Mouse (Mus musculus): ENCODE data around the gene Brca1.

DNA sequence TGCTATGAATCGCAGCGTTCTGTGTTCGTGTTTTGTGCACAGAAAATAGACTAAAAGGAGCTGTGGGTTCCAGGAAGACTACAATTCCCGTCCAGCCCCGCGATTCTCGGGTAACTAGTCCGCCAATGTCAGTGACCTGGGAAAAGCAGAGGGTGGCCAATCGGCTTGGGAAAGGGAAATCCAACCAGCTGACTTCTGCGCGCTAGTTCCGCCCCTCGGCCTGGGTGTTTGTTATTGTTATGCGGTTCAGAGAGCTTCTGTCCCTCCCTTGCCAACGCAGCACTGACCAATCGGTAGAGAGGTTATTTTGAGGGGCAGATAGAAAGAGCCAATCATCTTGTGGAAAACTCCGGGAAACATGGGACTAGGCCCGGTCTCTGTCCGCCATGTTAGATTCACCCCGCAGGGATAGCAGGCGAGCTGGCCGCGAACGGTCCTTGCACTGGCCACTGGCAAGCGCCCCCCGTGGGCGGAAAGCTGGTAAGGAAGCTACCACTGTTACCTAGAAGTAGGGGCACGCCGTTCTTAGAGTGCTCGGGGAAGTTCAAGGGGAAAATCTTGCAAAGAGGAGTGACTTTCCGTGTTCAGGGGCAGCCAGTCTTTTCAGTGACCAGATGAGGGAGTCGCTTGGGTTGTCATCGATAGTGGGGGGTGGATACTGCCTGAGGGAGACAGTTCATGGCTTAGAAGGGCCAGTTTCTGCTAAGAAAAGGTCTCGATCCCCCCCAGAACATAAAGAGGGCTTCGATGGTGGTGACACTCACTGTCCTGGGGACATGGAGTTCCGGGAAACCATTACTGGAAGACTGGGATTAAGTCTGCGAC is 933 bp upstream of the Brca1 start:
- no peak for TF ChIP-seq CTCF (IDR thresholded peaks at IDR 0.05; ENCODE audit: extremely low read depth, insufficient read depth, low read length)
- TF ChIP-seq POLR2A (IDR thresholded peaks at IDR 0.05; ENCODE audit: extremely low read depth, insufficient read depth, low read length) = peak; percentile 94

Measured in cortical plate, adult 2 months (tissue).